Mouse (Mus musculus) liver, embryonic 16.5 days (tissue): Measurements from ENCODE around the gene Dctpp1. TPM values are rescaled to one million over a fixed set of nuclear protein-coding genes. Genes with fewer than 3 reads are reported as not detected.

Experiments used
- ATAC-seq: fragments of 200-750 bp; cut with Nextera tagmentation; 2 replicates; pipeline ENCODE4 v1.8.0; 2017; ENCODE audit warnings: low read depth, mild to moderate bottlenecking, moderate number of reproducible peaks, moderate library complexity
- H3K27ac ChIP-seq: fragments of 300-500 bp; sonication (generic); 2 replicates; pipeline ENCODE4 v1.5.1; 2014; ENCODE audit warnings: mild to moderate bottlenecking, low read length
- H3K27me3 ChIP-seq: fragments of 300-500 bp; sonication (generic); 2 replicates; pipeline ENCODE4 v1.6.1; 2014; ENCODE audit warnings: low read depth, low read length, mixed read lengths; ENCODE audit not compliant: control insufficient read depth, insufficient read depth
- H3K36me3 ChIP-seq: fragments of 300-500 bp; sonication (generic); 2 replicates; pipeline ENCODE4 v1.6.1; 2014; ENCODE audit warnings: mild to moderate bottlenecking; ENCODE audit not compliant: control insufficient read depth, insufficient read depth
- H3K4me1 ChIP-seq: fragments of 300-500 bp; sonication (generic); 2 replicates; pipeline ENCODE4 v1.6.1; 2014; ENCODE audit warnings: low read depth, low read length, mixed read lengths; ENCODE audit not compliant: control insufficient read depth
- H3K4me2 ChIP-seq: fragments of 300-500 bp; sonication (generic); 2 replicates; pipeline ENCODE4 v1.6.1; 2014; ENCODE audit warnings: low read depth, low read length, mixed read lengths
- H3K4me3 ChIP-seq: fragments of 300-500 bp; sonication (generic); 2 replicates; pipeline ENCODE4 v1.5.1; 2014; ENCODE audit warnings: low read depth, mild to moderate bottlenecking, low read length
- H3K9ac ChIP-seq: fragments of 300-500 bp; sonication (generic); 2 replicates; pipeline ENCODE4 v1.6.1; 2014; ENCODE audit warnings: low read depth, low read length
- H3K9me3 ChIP-seq: fragments of 300-500 bp; sonication (generic); replicated peaks from 2 replicates; pipeline ENCODE4 v1.6.1; 2016; ENCODE audit warnings: low read length; ENCODE audit not compliant: control insufficient read depth
- WGBS: fragments of 180-500 bp; shearing (Covaris S2); extraction: QIAGEN DNeasy Blood & Tissue Kit; methylation state at CpG from one replicate; pipeline ENCODE4 v1.1.7; 2014; ENCODE audit not compliant: insufficient replicate concordance; 5-methylcytosine and 5-hydroxymethylcytosine counted together
- polyA plus RNA-seq: library from polyadenylated mRNA; unstranded; fragments of >200 nt; fragmentation: Nextera tagmentation; extraction: Ambion mirVana; gene quantifications from 2 replicates; pipeline ENCODE4 v1.2.1, GENCODE M21; 2015

The Dctpp1 gene
- polyA plus RNA-seq, 1 experiment from 2014 or later = 79.8 TPM

DNA sequence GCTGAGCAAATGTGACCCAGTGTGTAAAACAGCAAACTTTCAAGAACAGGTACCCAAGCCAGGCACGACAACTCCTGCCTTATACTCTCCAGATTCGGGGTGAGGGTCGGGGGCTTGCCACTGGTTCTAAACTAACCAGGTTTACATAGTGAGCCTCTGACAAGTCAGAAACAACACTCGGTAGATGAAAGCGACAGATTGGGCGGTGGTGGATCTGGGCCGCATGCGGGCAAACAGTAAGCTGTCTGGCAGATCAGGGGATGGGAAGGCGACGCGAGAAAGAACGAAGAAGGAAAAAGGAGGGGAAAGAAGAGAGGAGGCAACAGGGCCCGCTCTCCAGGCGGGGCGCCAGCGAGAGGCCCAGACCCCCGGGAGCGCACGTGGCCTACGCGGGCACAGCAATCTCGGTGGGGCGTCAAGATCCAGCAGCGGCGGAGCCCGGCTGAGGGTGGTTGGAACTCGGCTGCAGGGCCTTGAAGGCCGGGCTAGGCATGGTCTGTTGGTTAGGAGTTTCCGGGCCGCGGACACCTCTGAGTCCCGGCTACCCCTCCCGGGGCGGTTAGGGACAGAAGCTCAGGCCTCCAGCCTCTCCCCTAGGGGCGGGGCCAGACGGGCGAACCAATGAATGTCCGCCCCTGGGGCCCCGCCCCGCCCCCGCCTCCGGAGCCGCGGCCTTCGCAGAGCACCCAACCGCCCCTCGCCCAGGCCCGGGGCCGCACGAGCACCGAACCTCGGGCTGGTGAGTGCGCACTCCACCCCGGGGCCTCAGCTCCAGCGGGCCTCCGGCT is 16.4 kb downstream of the Dctpp1 start, which contains the start of gene Zfp771:
Gene Zfp771, plus strand, starts transcription at position 405 of the 788 bp plus-strand sequence.
- WGBS = under 1% methylated on average over 51 of the region's 56 CpGs
- peak; percentile 97 for ATAC-seq
- Histone ChIP-seq H3K36me3 (no peaks in the 10 kb centered on the region; the same call in 1 of the 2 replicates), H3K27ac (peak within 1 kb of the TSS; percentile 91), H3K4me1 (peaks cover 25% of the 10 kb centered on the region), H3K27me3 (no peaks in the 10 kb centered on the region), H3K4me2 (peak within 1 kb of the TSS; percentile 100), H3K4me3 (peak within 1 kb of the TSS; percentile 83), H3K9ac (peak within 1 kb of the TSS; percentile 91), H3K9me3 (no peaks in the 10 kb centered on the region)

DNA sequence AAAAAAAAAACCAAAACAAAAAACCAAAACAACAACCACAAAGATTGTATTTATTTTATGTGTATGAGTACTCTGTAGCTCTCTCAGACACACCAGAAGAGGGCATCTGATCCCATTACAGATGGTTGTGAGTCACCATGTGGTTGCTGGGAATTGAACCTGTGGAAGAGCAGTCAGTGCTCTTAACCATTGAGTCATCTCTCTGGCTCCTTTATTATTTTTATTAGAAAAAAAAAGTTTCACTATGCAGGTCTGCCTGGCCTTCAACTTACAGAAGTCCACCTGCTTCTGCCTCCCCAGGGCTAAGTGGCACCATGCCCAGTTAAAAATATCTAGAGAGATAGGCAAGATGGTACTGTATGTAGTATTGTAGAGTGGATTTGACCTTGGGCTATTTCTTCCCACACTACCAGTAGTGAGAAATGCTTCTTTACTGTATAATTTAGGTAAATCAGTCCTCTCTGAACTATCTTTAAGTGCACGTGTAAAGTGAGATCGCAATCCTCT is 17.1 kb downstream of the Dctpp1 start:
- Histone ChIP-seq H3K36me3 (no peaks in the 10 kb centered on the region; the same call in 1 of the 2 replicates), H3K4me2 (peak overlapping the region; percentile 100), H3K9me3 (no peaks in the 10 kb centered on the region), H3K27ac (peak overlapping the region; percentile 91; the same call in 1 of the 2 replicates), H3K4me3 (peak overlapping the region; percentile 83), H3K27me3 (no peaks in the 10 kb centered on the region), H3K9ac (peak overlapping the region; percentile 91; the same call in 1 of the 2 replicates), H3K4me1 (peaks cover 25% of the 10 kb centered on the region)
- no peak for ATAC-seq
- 31% methylated on average over 2 of the region's 2 CpGs for WGBS

DNA sequence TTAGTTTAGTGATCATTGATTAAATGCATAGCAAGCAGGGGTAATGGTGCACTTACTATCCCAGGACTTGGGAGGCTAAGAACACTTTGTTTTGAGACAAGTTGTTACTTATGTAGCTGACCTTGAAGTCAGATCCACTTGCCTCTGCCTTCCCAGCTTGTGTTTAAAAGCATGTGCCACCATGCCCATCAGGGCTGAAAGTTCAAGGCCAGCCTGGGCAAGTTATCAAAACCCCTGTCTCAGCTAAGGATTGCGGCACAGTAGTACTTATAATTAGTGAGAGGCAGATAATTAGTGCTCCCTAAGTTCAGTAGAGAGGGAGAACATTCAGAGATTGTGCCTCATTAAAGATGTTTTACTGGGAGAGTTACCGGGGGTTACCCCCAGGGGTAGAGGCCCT is 25.7 kb downstream of the Dctpp1 start:
- H3K9ac ChIP-seq = no peak overlapping the region
- H3K4me1 ChIP-seq = peaks cover 19% of the 10 kb centered on the region
- H3K9me3 ChIP-seq = no peaks in the 10 kb centered on the region
- H3K4me2 ChIP-seq = no peak overlapping the region
- ATAC-seq = no peak
- WGBS = 85% methylated on average over 2 of the region's 2 CpGs
- no peaks in the 10 kb centered on the region for H3K27me3 ChIP-seq
- no peak overlapping the region for H3K27ac ChIP-seq
- H3K4me3 ChIP-seq = no peak overlapping the region
- H3K36me3 ChIP-seq = peaks cover 15% of the 10 kb centered on the region

DNA sequence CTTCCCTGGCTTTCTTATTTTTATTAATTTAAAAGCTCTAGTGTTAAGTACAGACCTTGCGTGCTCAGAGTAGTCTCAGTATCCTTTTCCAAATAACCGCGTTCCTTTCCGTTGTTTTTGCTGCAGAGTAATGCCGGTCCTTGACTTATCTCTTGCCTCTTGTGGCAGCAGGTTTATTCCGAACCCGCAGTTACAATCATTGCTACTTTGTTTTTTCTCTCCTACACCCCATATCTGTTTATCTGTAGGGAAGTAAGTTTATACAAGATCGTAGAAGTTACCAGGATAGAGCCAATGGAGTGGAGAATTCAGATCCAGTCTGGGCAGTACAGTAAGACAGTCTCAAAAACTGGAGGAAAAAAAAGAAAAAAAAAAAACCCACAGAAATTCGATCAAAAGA is 26.7 kb downstream of the Dctpp1 start:
- WGBS = 2% methylated on average over 9 of the region's 9 CpGs
- Histone ChIP-seq H3K27me3 (no peaks in the 10 kb centered on the region), H3K4me1 (peaks cover 20% of the 10 kb centered on the region), H3K4me2 (peak overlapping the region; percentile 76), H3K9me3 (no peaks in the 10 kb centered on the region), H3K27ac (peak overlapping the region; percentile 91), H3K9ac (peak overlapping the region; percentile 95), H3K4me3 (peak overlapping the region; percentile 92), H3K36me3 (peaks cover 18% of the 10 kb centered on the region)
- no peak for ATAC-seq

DNA sequence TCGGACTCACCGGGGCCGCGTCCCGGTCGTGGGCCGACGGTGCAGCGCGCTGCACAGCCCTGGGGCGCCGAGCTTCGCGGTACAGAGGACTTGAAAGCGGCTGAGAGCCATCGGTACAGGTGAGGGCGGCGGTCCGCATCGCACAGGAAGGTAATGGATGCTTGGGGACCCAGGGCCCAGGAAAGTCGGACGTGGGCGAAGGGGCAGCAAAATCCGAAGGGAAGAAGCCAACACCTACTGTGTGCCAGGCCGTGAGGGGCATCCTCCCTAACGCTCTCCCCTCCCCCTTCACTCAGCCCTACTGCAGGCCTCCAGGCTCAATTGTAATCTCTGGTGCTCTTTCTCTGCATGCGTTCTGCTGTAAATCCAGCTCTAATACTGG is 27.1 kb downstream of the Dctpp1 start:
- Histone ChIP-seq H3K36me3 (peaks cover 18% of the 10 kb centered on the region), H3K27ac (peak overlapping the region; percentile 91), H3K9ac (peak overlapping the region; percentile 95), H3K4me1 (peaks cover 21% of the 10 kb centered on the region), H3K9me3 (no peaks in the 10 kb centered on the region), H3K4me3 (peak overlapping the region; percentile 92), H3K27me3 (no peaks in the 10 kb centered on the region), H3K4me2 (peak overlapping the region; percentile 76)
- WGBS = under 1% methylated on average over 27 of the region's 27 CpGs
- ATAC-seq = peak; percentile 44

DNA sequence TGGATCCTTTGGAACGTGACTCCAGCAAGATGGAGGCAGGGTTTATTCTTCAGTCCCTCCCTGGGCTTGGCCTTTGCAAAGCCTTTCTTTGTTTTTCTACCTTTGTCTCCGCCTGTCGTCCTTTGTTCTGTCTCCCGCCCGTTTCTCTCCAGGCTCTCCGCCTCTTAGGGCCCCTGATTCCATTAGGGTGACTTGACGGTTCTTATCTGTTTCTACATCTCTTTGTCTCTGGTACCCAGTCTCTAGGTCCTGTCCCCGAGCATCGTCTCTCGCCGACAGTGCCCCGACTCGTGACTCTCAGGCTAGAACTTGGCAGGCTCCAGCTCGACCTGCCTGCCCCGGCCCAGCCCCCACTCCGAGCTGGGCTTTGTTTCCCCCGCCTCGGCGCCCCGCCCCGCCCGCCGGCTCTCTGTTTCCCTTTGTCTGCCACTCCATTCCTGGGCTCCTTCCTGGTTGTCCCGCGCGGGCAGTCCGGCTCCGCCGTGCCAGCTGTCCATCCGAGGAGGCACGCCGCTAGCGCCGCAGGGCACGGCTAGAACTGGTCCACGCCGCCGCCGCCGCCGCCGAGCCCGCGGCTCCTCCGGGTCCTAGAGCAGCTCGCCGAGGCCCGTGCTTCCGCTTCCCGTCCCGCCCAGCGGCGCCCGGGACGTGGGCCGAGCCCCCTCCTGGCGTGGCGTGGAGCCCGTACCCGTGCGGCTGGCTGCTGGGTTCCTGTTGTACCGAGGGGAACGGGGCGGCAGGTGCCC is 27.7 kb downstream of the Dctpp1 start, which contains the start of the genes Zfp553 and Sept1:
Gene Zfp553, plus strand, starts transcription at position 440 of the 746 bp plus-strand sequence.
Gene Sept1, minus strand, starts transcription at position 509 of the 746 bp plus-strand sequence.
- WGBS = under 1% methylated on average over 64 of the region's 64 CpGs
- H3K4me1 ChIP-seq = peaks cover 22% of the 10 kb centered on the region
- H3K4me2 ChIP-seq = peak within 1 kb of the TSS; percentile 76
- H3K36me3 ChIP-seq = peaks cover 18% of the 10 kb centered on the region
- peak within 1 kb of the TSS; percentile 92 for H3K4me3 ChIP-seq
- H3K9me3 ChIP-seq = no peaks in the 10 kb centered on the region
- H3K27ac ChIP-seq = peak within 1 kb of the TSS; percentile 91
- peak within 1 kb of the TSS; percentile 95 for H3K9ac ChIP-seq
- no peaks in the 10 kb centered on the region for H3K27me3 ChIP-seq
- peak; percentile 84 for ATAC-seq

DNA sequence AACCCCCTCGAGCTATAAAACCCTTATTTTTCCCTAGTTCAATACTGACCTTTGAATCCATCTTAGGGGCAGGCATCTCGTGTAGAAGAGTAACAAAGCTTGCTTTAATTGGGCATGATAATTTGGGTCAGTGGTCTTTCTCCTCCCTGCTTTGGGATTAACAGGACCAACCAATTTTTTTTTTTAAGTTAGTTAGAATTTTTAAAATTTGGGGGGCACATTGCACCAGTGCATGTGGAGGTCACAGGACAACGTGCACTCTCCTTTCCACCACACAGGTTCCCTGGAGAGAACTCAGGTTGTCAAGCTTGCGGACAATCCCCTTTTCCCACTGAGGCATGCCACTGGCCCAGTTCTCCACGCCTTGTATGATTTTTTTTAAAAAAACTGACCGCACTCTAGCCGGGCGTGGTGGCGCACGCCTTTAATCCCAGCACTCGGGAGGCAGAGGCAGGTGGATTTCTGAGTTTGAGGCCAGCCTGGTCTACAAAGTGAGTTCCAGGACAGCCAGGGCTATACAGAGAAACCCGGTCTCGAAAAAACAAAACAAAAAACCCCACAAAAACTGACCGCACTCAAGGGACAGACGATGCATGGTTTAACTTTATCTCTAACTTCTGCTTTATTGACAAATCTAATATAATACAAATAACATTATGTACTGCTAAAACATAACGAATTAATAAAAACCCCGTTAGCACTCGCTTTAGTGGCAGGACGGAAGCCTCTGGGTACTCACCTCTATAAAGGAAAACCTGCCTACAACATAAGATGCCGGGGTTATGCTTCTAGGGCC is 28.5 kb downstream of the Dctpp1 start:
- Histone ChIP-seq H3K4me2 (peak overlapping the region; percentile 76), H3K9me3 (no peaks in the 10 kb centered on the region), H3K4me3 (peak overlapping the region; percentile 92), H3K9ac (peak overlapping the region; percentile 95), H3K36me3 (peaks cover 18% of the 10 kb centered on the region), H3K4me1 (peaks cover 30% of the 10 kb centered on the region), H3K27ac (peak overlapping the region; percentile 91), H3K27me3 (no peaks in the 10 kb centered on the region)
- 4% methylated on average over 20 of the region's 20 CpGs for WGBS
- no peak for ATAC-seq

DNA sequence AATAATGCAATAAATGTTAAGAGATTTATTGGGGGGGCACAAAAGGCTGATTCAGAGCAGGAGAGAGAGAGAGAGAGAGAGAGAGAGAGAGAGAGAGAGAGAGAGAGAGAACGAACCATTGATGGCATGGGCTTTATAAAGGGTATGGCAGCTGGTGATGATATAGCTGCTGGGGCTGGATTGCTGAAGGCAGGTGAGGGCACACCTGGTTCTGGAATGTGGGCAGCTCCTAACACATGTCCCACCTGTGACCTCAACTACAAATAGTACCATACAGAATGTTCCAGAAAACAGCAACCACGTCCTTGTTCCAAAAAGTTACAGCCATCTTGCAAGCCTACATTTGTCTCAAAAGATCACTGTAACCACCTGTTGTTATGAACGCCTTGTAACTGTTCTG is 29.1 kb downstream of the Dctpp1 start:
- Histone ChIP-seq H3K9ac (peak overlapping the region; percentile 95), H3K27ac (no peak overlapping the region; the same call in 1 of the 2 replicates), H3K27me3 (no peaks in the 10 kb centered on the region), H3K4me2 (peak overlapping the region; percentile 76), H3K4me1 (peaks cover 34% of the 10 kb centered on the region), H3K9me3 (no peaks in the 10 kb centered on the region), H3K4me3 (peak overlapping the region; percentile 92), H3K36me3 (peaks cover 15% of the 10 kb centered on the region)
- no peak for ATAC-seq
- 46% methylated on average over 3 of the region's 3 CpGs for whole genome bisulfite sequencing
